Mouse (Mus musculus) cerebellum, adult 11-12 months (tissue): Measurements from ENCODE around the gene Fnbp1.

ENCODE experiments used
- DNase-seq: peaks from one replicate; pipeline ENCODE4 v3.0.0; 2022

The Fnbp1 gene

DNA sequence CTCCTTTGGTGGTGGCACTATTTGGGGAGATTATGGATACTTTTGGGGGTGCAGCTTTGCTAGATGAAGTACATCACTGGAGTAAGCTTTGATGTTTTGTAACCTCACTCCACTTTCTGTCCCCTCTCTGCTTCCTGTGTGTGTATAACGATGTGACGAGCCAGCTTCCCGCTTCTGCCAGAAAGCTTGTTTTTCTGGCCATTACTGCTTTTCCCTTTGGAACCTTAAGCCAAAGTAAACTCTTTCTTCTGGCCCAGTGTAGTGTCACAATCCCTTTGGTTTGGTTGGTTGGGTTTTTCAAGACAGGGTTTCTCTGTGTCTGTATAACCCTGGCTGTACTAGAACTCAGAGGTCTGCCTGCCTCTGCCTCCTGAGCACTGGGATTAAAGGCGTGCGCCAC lies 19.0 kb downstream of the Fnbp1 start:
- no peak for DNase-seq

DNA sequence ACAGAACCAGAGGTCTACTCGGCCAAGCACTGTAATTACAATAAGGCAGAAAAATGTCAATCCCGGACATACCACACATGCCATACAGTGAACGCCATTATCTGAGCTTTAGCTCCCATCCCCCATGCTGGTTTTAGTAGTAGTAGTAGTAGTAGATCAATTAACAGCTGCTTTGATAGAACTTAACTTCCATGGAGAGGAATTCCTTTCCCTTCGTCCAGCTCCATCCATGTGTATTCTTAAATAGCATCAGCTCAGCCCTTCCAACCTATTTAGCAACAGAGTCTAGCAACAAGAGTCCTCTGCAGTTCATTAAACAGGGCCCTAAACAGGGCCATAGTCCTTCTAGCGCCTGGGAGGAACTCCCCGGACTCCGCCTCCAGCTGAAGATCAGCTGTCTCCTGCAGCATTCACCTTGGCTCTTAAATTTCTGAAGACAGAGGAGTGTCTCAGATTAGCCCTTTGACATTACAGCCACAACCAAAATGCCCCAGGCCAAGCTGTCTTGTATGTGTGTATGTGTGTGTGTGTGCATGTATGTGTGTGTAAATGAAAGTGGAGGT lies 20.6 kb downstream of the Fnbp1 start:
- DNase-seq = no peak

DNA sequence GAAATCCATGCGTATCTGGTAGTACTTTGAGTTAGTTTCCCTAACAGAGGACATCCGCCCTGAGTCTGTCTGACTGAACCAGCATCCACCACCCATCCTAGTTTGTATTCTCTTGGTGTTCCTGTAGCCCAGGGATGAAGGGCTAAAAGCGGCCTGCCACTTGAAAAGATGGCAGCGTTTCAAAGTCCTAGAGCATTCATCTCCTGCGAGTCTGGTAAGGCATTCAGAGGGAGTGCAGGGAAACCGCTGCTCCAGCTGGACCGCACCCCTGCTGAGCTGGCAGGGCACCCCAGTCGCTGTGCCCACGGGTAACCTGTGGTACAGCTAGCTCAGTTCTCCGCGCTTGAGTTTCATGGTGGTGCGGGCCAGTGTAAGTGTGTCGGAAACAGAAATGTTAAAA lies 22.0 kb downstream of the Fnbp1 start:
- peak; percentile 83 for DNase-seq

DNA sequence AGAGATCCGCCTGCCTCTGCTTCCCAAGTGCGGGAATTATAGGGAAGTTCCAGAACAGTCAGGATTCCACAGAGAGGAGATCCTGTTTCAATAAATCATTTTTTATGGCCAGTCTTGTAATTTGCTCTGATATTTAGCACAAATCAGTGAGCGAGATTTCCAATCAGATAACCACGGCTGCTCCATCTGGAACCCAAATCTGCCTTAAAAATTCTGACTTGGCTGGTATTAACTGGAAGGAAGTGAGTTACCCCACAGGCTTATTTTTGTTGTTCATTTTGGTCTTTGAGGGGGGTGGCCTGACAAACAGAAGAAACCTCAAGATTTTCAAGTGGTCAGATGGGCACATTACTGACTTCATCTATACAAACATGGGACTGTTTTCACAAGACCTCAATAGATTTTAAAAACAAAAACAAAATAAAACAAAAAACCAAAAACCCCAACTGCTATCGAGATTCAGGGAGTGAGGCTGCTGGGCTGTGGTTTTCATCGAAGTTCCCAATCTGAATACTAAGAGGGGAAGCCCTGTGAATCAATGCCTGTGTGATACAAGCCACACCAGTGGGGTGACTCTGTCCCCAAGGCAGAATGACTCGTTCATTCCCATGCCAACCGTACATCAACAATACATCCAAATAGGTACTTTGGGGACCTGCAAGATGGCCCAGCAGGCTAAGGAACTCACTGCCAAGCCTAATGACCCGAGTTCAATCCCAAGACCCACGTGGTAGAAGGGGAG lies 23.0 kb downstream of the Fnbp1 start:
- DNase-seq = no peak

DNA sequence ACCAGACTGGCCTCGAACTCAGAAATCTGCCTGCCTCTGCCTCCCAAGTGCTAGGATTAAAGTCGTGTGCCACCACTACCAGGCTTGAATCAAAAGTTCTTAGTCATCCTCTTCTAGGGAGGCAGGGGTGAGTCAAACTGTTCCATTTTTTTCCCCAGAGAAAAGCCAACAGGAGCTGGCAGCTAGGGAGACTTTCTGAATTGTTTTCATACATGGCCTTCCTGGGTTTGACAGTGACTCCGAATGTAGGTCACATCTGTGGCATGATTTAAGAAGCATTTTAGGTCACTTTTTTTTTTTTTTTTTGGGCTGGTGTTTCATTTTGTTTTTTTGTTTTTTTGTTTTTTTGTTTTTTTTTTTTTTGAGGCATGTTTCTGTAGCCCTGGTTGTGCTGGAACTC lies 23.6 kb downstream of the Fnbp1 start:
- DNase-seq = no peak

DNA sequence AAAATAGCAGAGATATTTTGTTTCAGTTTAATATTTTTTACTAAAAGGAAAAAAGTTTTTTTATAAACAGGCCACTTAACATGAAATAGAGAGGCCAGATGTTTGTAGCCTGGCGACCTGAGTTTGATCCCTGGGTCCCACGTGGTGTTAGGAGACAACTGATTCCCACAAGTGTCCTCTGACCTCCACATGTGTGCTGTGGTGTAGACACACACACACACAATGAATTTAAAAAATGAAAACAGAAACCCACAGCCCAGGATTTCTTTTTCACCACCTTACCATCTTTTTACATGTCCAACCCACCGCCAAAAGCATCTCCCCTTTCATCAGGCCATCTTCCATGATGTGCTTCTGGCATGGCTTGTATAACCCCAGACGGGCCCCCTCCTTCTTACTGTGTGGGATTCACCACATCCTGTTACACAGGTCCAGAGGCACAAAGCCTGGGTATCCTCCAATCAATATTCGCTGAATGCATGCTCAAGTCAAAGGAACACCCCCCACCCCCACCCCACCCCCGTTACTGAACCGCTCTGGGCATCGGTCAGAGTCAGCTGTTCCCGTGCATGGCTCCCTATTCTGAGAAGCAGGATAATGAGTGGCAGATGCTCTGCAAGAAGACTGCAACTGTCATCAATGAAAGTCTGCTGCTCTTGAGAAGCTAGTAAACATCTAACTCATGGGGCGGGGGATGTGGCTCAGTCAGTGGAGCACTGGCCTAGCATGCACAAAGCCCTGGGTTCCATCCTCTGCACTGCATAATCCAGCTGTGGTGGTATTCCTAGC lies 25.7 kb downstream of the Fnbp1 start:
- no peak for DNase-seq

DNA sequence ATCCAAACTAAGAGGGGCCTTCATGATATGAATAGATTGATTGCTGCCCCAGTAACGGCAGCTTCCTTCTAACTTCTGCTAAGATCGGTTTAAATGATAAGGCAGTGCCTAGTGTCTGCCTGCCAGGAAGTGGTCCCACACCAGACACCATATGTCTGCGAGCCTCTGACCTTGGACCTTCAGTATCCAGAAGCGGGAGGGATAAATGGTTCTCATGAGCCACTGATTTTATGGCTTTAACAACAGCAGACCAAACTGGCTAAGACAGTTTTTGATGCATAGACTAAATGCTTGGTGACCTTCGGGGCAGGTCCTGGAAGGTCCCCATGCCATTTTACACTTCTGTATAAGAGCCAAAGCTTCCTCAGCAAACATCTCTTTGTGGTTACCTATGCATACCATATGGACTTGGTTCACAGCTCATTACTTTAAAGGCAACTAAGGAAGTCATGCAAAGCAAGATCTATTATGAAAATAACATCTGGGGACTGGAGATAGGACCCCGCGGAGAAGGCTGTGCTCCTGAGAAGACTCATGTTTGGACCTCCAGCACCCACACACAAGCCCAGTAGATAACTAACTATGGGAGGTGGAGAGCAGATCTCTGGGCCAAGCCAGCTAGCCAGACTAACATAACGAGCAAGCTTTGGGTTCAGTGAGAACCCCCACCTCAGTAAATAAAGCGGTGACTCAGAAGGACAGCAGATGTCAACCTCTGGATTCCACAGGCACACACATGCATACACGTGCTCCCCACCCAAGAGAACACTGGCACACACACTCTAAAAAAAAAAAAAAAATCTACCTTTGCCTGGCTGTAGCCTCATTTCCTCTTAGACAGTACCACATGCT lies 26.5 kb downstream of the Fnbp1 start:
- no peak for DNase-seq

DNA sequence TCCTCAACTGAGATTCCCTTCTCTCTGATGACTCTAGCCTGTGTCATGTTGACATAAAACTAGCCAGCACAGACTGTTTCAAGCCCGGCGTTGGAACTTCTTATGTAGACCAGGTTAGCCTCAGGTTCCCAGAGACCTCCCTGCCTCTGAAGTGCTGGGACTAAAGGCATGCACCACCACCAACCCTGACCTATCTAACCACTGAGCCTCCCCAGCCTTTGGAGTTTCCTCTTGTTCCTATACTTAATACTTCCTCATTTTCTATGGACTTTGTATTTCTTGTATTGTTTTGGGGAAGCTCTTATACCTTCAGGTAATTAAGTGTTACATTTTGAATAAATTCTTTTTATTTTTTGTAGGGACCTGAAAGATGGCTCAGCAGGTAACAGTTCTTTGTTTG lies 27.6 kb downstream of the Fnbp1 start:
- DNase-seq = no peak

DNA sequence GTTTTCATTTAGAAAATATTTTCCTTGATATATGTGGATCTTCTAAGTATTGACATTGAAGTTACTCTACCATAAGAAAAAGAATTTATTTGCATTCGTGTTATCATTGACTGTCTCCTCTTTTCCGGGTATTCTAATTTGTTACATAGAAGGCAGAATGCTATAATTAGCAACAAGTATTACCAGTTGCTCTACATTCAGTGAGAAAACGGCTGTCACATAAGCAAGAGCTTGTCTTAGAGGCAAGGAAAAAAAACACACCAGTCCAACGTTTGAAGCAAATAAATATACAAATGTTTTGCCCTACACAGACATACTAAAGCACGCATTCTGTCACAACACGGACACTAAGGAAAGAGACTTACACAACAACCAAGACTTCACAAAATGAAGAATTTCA lies 30.1 kb downstream of the Fnbp1 start:
- DNase-seq = no peak

DNA sequence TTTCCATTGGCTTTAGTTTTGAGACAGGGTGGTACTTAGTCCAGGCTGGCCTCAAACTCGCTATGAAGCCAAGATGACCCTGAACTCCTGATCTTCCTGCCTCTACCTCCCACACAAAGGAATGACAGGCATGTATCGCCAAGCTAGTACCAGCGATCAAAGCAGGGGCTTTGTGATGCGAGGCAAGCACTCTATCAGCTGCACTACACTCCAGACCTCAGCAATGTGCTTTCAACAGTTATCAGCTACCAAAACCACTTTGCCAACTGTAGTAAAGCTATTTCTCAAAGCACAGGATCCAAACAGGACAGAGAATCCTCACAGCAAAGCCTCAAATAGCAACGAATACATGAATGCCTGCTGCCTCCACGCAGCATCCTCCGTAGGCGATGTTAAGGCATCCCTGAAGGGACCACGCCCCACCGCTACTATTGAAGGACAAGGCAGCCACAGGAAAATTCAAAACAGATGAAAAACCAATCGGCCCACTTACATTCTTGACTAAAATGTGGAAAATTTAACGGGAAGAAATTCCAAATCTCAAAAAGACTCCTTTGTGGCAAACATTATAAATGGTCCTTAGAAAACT lies 31.8 kb downstream of the Fnbp1 start:
- DNase-seq = no peak

DNA sequence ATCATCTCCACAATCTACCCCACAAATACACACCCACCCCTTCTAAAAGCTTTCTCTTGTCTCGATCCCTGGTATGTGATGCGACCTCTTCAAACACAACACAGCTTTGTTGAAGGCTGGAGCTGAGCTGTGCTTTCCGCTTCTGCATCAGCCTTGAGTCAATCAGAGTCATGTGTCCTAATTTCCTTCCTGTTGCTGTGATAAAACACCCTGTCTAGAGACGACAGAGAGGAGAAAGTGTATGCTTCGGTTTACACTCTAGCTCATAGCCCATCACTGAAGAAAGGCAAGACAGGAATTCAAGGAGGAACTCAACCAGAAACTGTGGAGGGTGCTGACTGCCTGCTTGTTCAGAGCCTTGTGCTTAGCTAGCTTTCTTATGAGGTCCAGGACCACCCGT lies 33.6 kb downstream of the Fnbp1 start:
- DNase-seq = no peak

DNA sequence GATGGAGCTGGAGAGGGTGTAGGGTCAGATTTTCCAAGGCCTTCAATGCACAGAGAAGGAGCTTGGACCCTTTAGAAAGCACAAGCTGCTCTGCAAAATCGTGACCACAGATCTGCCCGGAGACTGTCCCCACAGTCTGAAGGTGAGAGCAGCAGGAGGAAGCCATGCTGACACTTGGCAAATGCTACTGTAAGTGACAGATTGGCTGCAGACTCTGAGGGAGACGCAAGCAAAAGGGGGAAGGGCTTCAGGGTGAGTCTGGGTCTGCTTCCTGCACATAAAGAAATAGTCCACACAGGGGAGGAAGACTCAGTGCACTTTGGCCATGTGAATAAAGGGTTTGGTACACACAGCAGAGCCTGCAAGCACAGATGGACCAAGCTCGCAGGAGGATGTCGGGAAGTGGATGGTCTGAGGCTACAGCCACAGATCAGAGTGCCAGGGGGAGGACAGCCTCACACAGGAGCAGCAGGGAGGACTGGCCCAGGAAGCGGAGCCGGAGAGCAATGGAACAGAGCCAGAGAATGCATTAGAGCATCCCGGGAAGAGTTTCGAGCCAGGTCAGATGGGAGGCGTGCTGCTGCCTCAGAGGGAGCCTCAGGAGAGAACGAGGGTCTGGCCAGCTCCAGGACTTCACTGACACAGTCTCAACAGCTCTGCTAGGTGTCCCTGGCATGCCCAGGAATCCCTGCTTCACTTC lies 35.0 kb downstream of the Fnbp1 start:
- DNase-seq = peak; percentile 98

DNA sequence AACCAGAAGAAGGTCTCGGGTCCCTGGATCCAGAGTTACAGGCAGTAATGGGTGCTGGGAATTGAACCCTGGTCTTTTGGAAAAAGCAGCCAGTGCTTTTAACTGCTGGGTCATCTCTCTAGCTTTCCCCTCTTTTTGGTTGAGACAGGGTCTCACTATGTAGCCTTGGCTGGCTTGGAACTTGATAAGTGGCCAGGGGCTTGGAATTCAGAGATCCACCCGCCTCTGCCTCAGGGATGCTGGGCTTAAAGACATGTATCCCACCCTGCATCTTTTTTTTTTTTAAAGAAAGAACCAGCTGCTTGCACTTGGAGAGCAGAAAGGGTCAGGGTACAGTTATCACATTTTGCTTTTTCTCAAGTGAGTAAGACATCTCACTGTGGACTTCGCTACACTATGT lies 35.8 kb downstream of the Fnbp1 start:
- DNase-seq = no peak

DNA sequence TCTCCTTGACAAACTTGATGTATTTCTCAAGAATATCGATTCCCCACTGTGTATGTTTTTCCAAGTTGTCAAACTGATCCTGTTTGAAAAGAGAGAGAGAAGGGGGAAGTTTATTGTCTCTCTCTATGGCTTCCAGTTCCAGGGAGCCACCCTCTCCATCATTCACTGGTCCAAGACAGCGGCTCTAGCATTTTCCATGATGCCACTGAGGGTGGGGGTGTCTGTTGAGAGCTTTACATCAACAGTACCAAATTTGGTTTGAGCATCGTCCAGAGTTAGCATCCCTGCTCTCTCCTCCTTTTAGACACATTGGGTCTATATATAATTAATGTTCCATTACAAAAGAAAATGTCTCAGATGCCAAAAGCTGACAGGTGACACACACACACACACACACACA lies 36.5 kb downstream of the Fnbp1 start:
- no peak for DNase-seq

DNA sequence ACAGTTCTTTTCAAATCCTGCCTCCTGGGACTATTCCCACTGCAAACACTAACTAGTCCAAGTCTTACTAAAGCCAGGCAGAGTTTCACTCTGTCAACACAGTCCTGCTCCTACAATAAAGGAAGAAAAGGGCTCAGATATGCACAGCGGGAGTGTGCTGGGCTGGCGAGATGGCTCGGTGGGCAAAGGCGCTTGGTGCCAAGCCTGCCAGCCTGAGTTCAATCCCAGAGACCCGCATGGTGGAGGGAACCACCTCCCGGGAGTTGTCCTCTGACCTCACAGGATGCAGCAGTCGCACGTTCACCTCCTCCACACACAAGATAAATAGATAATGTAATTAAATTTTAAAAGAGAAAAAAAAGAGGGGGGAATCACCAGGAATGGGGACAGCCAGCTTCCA lies 38.5 kb downstream of the Fnbp1 start:
- no peak for DNase-seq

DNA sequence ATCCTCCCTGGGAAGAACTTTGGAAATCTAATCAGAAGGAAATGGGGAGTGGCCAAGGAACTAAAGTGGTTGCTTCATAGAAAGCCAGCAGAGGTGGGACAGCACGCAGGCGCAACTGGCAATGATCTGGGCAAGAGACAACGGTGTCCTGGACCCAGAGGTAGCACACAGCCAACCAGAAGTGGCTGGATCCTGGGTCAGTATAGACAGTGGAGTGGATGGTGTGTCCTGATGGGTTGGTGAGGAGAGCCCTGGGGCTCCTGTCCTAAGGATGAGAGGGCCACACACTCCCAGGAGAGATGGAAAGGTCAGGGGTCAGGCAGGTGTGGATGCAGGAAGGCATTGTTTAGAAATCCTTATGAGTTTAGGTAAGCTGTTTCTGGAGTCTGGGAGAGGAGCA lies 40.5 kb downstream of the Fnbp1 start:
- no peak for DNase-seq

DNA sequence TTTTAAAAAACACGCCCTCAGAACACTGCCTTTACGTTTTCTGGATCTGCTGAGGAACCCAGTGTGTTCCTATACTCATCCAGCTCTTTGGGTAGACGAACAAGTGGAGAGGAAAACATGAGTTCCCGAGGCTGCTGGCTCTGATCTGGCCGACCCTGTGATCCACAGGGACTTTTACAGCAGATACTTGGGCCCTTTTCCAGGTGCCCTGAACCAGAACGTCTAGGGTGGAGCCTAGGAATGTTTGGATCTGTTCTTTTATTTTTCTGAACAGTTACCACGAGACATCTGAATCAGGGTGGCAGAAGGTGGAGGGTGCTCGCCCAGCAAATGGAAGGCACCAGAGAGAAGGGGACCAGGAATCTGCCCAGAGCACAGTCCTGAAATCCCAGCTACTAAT lies 42.7 kb downstream of the Fnbp1 start:
- DNase-seq = peak; percentile 48

DNA sequence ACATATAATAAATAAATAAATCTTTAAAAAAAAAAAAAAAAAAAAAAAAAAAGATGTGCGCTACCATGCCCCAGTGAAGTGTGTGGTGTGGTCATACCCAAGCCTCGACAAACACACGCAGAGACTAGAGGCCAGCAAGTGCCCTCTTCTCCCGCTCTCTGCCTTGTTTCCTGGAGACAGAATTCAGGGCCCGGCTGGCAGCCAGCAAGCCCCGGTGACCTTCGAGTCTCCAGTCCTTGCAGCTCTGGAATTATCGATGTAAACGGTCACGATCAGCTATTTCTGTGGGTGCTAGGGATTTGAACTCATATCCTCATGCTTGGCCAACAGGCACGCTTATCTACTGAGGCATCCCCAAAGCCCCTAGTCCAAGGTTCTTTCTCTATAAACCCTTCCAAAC lies 43.2 kb downstream of the Fnbp1 start:
- peak; percentile 55 for DNase-seq

DNA sequence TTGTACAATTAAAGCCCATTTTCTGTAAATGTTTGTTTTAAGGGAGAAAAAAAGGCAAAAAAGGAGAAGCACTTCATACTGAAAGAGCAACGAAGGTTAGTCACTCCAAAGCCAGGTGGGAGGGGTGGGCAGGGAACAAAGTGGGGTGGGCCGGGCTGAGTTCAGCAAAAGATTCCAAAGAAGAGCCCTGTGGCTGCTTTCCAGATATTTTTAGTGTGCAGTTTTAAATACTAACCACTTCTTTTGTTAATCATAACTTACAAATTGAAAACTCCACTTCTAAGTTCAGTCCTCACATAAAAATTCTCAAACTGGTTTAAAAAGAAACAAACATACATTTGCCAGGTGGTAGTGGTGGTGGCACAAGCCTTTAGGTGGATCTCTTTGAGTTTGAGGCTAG lies 44.5 kb downstream of the Fnbp1 start:
- no peak for DNase-seq

DNA sequence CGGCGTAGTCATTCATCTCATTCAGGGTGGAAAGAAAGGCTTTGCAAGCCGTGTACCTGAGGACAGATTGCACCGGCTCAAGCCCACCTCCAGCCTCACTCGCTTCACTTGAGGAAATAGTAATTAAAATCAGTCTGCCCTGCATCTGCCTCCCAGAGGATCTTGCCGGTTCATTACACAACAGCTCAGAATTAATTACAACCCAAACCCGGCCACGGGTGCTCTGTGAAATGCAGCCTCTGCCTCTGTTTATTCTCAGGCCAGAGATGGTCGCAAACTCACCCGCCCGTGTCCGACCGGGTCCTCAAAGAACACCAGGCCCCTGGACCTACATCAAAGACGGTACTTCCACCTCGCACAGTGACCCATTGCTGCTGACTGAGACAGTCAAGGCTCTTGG lies 45.7 kb downstream of the Fnbp1 start:
- peak; percentile 22 for DNase-seq

DNA sequence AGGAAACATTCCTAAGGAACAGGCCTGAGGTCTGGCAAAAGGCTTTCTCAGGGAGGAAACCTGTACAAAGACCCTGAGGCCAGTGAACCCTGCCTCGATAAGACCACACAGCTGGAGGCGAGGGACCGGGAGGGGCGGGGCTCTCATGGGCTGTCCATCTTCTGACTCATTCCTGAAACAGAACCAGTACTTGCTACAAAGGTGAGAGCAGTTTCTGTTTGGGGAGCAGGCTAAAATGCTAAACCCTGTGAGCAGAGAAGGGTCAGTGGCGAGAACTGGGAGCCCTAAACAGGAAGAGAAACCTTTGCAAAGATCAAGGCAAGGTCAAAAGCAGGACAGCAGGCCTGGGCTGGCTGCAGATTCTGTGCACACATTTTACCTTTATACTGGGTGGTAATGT lies 47.2 kb downstream of the Fnbp1 start:
- no peak for DNase-seq

DNA sequence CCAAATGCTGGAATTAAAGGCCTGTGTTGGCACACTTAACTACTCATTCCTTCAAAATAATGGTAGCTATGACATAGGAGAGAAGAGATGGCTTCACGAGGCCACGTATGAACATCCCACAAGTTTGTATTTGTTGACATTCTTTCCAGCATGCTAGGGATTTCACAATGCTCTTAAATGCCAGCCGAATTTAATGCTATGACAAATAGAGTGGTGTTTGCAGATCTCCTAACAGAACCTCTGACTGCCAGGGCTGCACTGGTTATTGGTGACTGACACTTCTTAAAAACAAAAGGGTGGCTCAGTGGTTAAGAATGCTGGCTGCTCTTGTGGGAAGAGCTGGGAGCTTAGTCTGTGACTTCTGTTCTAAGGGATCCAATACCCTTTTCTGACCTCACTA lies 48.9 kb downstream of the Fnbp1 start:
- no peak for DNase-seq
